Mouse (Mus musculus) MEL (cell line): ENCODE data around the gene Osbpl3. TPM values are rescaled to one million over a fixed set of nuclear protein-coding genes. Genes with fewer than 3 reads are reported as not detected.

Experiments used
- DNase-seq: peaks from one replicate; pipeline ENCODE4 v3.0.0; 2011; ENCODE audit warnings: low read depth, low spot score
- H3K27ac ChIP-seq: 2 replicates; pipeline ENCODE4 v1.5.1; 2012; ENCODE audit warnings: low read depth, mild to moderate bottlenecking, control low read depth, low read length, moderate library complexity; ENCODE audit not compliant: control insufficient read depth
- H3K27me3 ChIP-seq, 2 experiments: fragments of 150-350 bp in 1 of 2; sonication (generic) in 1 of 2; 2 replicates each; pipeline ENCODE4 v1.6.1; 2012; ENCODE audit warnings: low read length in 2 of 2, mild to moderate bottlenecking in 2 of 2, improper control_type of control experiment in 1 of 2, moderate library complexity in 1 of 2; ENCODE audit not compliant: insufficient read depth in 2 of 2, control insufficient read depth in 1 of 2
- H3K36me3 ChIP-seq, 2 experiments: 2 replicates each; pipeline ENCODE4 v1.6.1; 2012 to 2014; ENCODE audit warnings: low read length in 2 of 2, improper control_type of control experiment in 1 of 2, inconsistent platforms in 1 of 2, mild to moderate bottlenecking in 1 of 2; ENCODE audit not compliant: insufficient read depth in 2 of 2, control insufficient read depth in 1 of 2
- H3K4me1 ChIP-seq, 2 experiments: fragments of 150-350 bp in 1 of 2; sonication (generic) in 1 of 2; 2 replicates each; pipeline ENCODE4 v1.6.1; 2012; ENCODE audit warnings: low read length in 2 of 2, improper control_type of control experiment in 1 of 2, mild to moderate bottlenecking in 1 of 2; ENCODE audit not compliant: insufficient read depth in 2 of 2, control insufficient read depth in 1 of 2
- H3K4me3 ChIP-seq, 2 experiments: fragments of 150-350 bp in 1 of 2; sonication (generic) in 1 of 2; 2 replicates each; pipeline ENCODE4 v1.5.1; 2012; ENCODE audit warnings: low read depth in 2 of 2, low read length in 2 of 2, mild to moderate bottlenecking in 2 of 2, moderate library complexity in 2 of 2, control low read depth in 1 of 2, improper control_type of control experiment in 1 of 2; ENCODE audit not compliant: control insufficient read depth in 1 of 2, insufficient read depth in 1 of 2
- H3K79me2 ChIP-seq: 2 replicates; pipeline ENCODE4 v1.6.1; 2012; ENCODE audit warnings: mild to moderate bottlenecking, low read length, moderate library complexity; ENCODE audit not compliant: control insufficient read depth, poor library complexity, insufficient read depth
- H3K9ac ChIP-seq: 2 replicates; pipeline ENCODE4 v1.6.1; 2012; ENCODE audit warnings: low read depth, mild to moderate bottlenecking, control low read depth, low read length, moderate library complexity; ENCODE audit not compliant: control insufficient read depth, poor library complexity, severe bottlenecking
- H3K9me3 ChIP-seq: fragments of 150-350 bp; sonication (generic); replicated peaks from 2 replicates; pipeline ENCODE4 v1.6.1; 2012; ENCODE audit warnings: mild to moderate bottlenecking, low read length, improper control_type of control experiment, moderate library complexity; ENCODE audit not compliant: insufficient read depth
- BHLHE40 ChIP-seq: IDR thresholded peaks from 2 replicates; pipeline ENCODE4 v1.6.1; 2012; ENCODE audit warnings: low read depth, mild to moderate bottlenecking, inconsistent platforms, low read length, improper control_type of control experiment, borderline replicate concordance
- E2F4 ChIP-seq: IDR thresholded peaks from 2 replicates; pipeline ENCODE4 v1.6.1; 2011; ENCODE audit warnings: low read depth, low read length, improper control_type of control experiment, borderline replicate concordance
- GABPA ChIP-seq: IDR thresholded peaks from 2 replicates; pipeline ENCODE4 v1.6.1; 2012; ENCODE audit warnings: low read depth, mild to moderate bottlenecking, inconsistent platforms, low read length, improper control_type of control experiment, moderate library complexity
- HCFC1 ChIP-seq: IDR thresholded peaks from 2 replicates; pipeline ENCODE4 v1.6.1; 2012; ENCODE audit warnings: low read depth, mild to moderate bottlenecking, inconsistent platforms, low read length, improper control_type of control experiment, moderate library complexity
- MAFK ChIP-seq: IDR thresholded peaks from 2 replicates; pipeline ENCODE4 v1.6.1; 2011; ENCODE audit warnings: low read depth, mild to moderate bottlenecking, low read length, improper control_type of control experiment, borderline replicate concordance
- MXI1 ChIP-seq: IDR thresholded peaks from 2 replicates; pipeline ENCODE4 v1.6.1; 2011; ENCODE audit warnings: mild to moderate bottlenecking, low read depth, low read length, improper control_type of control experiment
- POLR2AphosphoS2 ChIP-seq: IDR thresholded peaks from 2 replicates; pipeline ENCODE4 v1.6.1; 2011; ENCODE audit warnings: low read length, improper control_type of control experiment
- SIN3A ChIP-seq: IDR thresholded peaks from 2 replicates; pipeline ENCODE4 v1.6.1; 2012; ENCODE audit warnings: low read length, improper control_type of control experiment, inconsistent platforms
- SMC3 ChIP-seq: IDR thresholded peaks from 2 replicates; pipeline ENCODE4 v1.6.1; 2011; ENCODE audit warnings: low read depth, low read length, improper control_type of control experiment
- TAL1 ChIP-seq: IDR thresholded peaks from 2 replicates; pipeline ENCODE4 v1.6.1; 2012; ENCODE audit warnings: mild to moderate bottlenecking, inconsistent platforms, low read length, moderate library complexity, mixed read lengths
- TBP ChIP-seq: IDR thresholded peaks from 2 replicates; pipeline ENCODE4 v1.8.0; 2011; ENCODE audit warnings: low read depth, low read length, improper control_type of control experiment
- TCF12 ChIP-seq: IDR thresholded peaks from 2 replicates; pipeline ENCODE4 v1.6.1; 2014; ENCODE audit warnings: low read depth, mild to moderate bottlenecking, inconsistent platforms, low read length, improper control_type of control experiment, moderate library complexity
- UBTF ChIP-seq: IDR thresholded peaks from 2 replicates; pipeline ENCODE4 v1.6.1; 2012; ENCODE audit warnings: low read depth, mild to moderate bottlenecking, inconsistent platforms, low read length, improper control_type of control experiment, moderate library complexity, borderline replicate concordance; ENCODE audit not compliant: insufficient read depth
- USF1 ChIP-seq: IDR thresholded peaks from 2 replicates; pipeline ENCODE4 v1.6.1; 2014; ENCODE audit warnings: low read depth, mild to moderate bottlenecking, inconsistent platforms, low read length, improper control_type of control experiment, moderate library complexity
- USF2 ChIP-seq, 2 experiments: IDR thresholded peaks; 2 replicates each; pipeline ENCODE4 v1.6.1; 2011 to 2012; ENCODE audit warnings: improper control_type of control experiment in 2 of 2, low read length in 2 of 2, borderline replicate concordance in 1 of 2, inconsistent platforms in 1 of 2, low read depth in 1 of 2, mild to moderate bottlenecking in 1 of 2; ENCODE audit not compliant: insufficient read depth in 1 of 2
- ZKSCAN1 ChIP-seq: IDR thresholded peaks from 2 replicates; pipeline ENCODE4 v1.6.1; 2012; ENCODE audit warnings: low read depth, mild to moderate bottlenecking, inconsistent platforms, low read length, improper control_type of control experiment, moderate library complexity
- ZMIZ1 ChIP-seq: IDR thresholded peaks from 2 replicates; pipeline ENCODE4 v1.6.1; 2012; ENCODE audit warnings: low read depth, mild to moderate bottlenecking, inconsistent platforms, low read length, improper control_type of control experiment, moderate library complexity
- ZNF384 ChIP-seq: IDR thresholded peaks from 2 replicates; pipeline ENCODE4 v1.6.1; 2012; ENCODE audit warnings: low read depth, mild to moderate bottlenecking, inconsistent platforms, low read length, improper control_type of control experiment
- polyA plus RNA-seq, 2 experiments: library from polyadenylated mRNA; stranded (reverse) in 1 of 2; unstranded in 1 of 2; fragments of >175 nt in 1 of 2; fragments of >200 nt in 1 of 2; gene quantifications; 2 replicates each; pipeline versions ENCODE4 v1.2.1 to v1.2.4; 2012; ENCODE audit warnings: low replicate concordance in 2 of 2, low read depth in 1 of 2; ENCODE audit not compliant: insufficient read length in 2 of 2, insufficient read depth in 1 of 2, missing spikeins in 1 of 2
- total RNA-seq: library from RNA; depleted of rRNA; stranded (reverse); fragments of 300-350 nt; gene quantifications from 2 replicates; pipeline ENCODE4 v1.2.3, GENCODE M21; 2012

The Osbpl3 gene
- total and polyA plus RNA-seq, 3 experiments = 4.9 to 5.6 TPM; not detected in 1

DNA sequence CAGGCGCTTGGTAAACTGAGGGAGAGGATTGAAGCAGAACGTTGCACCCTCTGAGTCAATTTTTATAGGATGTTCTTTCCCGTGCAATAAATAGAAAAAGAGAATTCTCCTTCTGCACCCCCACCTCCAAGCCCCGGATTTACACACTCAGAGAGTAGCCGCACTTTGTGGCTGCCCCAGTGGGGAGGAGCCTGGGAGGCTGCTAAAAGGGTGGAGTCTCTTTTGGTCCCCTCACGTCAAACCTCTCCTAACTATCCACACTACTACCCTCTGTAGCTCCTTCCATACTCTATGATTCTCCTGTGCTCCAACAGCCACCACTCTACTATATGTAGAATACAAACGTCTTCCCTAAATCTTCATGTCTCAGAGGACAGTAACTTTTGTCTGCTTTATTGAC is 193.7 kb downstream of the Osbpl3 start:
- H3K9me3 ChIP-seq = no peaks in the 10 kb centered on the region
- DNase-seq = no peak
- no peaks in the 10 kb centered on the region for H3K36me3 ChIP-seq
- H3K4me3 ChIP-seq = no peak overlapping the region
- no peaks in the 10 kb centered on the region for H3K4me1 ChIP-seq
- TF ChIP-seq TAL1 (no peak), MAFK (no peak), SMC3 (no peak), UBTF (no peak), ZNF384 (no peak), HCFC1 (no peak), ZMIZ1 (no peak), MXI1 (no peak), POLR2AphosphoS2 (no peak), BHLHE40 (no peak), SIN3A (no peak), ZKSCAN1 (no peak)
- H3K27ac ChIP-seq = no peak overlapping the region
- H3K79me2 ChIP-seq = no peaks in the 10 kb centered on the region
- peaks cover 4 to 8% of the 10 kb centered on the region in 2 experiments for H3K27me3 ChIP-seq
- no peak overlapping the region for H3K9ac ChIP-seq

DNA sequence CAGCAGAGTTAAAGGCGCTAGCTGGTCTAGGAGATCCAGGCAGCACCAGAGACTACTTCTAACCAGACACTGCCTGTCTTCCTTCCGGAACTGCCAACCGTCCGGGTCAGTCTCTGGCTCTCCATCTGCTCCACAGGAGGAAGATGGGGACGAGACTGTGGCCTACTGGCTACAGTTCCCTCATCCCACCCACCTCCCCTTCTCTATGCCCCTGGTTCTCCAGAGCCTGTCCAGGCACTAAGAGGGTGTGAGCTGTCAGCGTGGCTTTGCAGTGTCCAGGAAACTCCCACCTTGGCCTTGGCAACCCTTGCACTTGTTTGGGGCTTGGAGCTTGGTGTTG is 194.1 kb downstream of the Osbpl3 start:
- Histone ChIP-seq H3K9me3 (no peaks in the 10 kb centered on the region), H3K4me1 (no peaks in the 10 kb centered on the region), H3K27ac (no peak overlapping the region)
- TF ChIP-seq USF2 (IDR thresholded peaks at IDR 0.05; ENCODE audit: borderline replicate concordance in 1 of 2, insufficient read depth in 1 of 2, low read depth in 1 of 2, low read length in 2 of 2) = no peak
- no peak for TF ChIP-seq TCF12
- no peak for TF ChIP-seq POLR2AphosphoS2
- TF ChIP-seq USF1 = no peak
- TF ChIP-seq TBP = no peak
- TF ChIP-seq GABPA = no peak
- no peak for TF ChIP-seq E2F4
- TF ChIP-seq, all 39 proteins: peak for 0
- Histone ChIP-seq H3K9ac (no peak overlapping the region), H3K36me3 (no peaks in the 10 kb centered on the region), H3K27me3 (peaks cover 4 to 8% of the 10 kb centered on the region in 2 experiments), H3K79me2 (no peaks in the 10 kb centered on the region), H3K4me3 (no peak overlapping the region)
- no peak for DNase-seq
